In the genomic region with DNA sequence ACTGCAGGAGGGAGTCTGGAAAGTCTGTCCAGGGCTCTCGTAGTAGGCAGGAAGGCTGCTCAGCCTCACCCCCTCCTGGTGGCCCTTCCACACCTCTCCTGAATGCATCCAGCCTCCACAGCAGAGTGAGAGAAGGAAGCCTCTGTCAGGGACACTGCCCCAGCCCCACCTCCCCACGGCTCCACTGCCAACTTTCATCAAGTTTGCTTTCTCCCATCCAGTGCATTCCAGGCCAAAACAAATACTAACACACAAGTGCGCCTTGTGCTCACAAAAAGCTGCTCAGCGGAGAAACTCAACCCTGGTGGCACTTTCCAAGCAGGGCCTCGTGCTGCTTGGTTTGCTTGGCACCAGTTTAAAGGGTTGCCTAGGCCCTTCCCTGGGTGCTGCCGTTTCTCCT, we compare ENCODE assay signal across 9 mouse cellular contexts. TPM values are rescaled to one million over a fixed set of nuclear protein-coding genes. Genes with fewer than 3 reads are reported as not detected.
DNase-seq lines count a peak whose midpoint lies in the region; ATAC-seq lines count a peak whose summit lies in the region.
"Had no signal": no experiment of that assay in that cellular context is flagged by ENCODE, and none has a peak within 500 bp of the region (broad histone marks: within the 10 kb centered on the region; RNA-seq: fewer than 3 reads in every experiment).

No protein-coding gene starts in this region.

- no peaks in the 10 kb centered on the region for H3K36me3 ChIP-seq in forebrain, embryonic 16.5 days (ENCODE audit: control insufficient read depth, insufficient read depth)
- H3K36me3 ChIP-seq in forebrain, embryonic 10.5 days (replicated peaks) = no peaks in the 10 kb centered on the region
- H3K36me3 ChIP-seq in limb, embryonic 12.5 days = no peaks in the 10 kb centered on the region
- no peaks in the 10 kb centered on the region for H3K36me3 ChIP-seq in limb, embryonic 10.5 days
- H3K36me3 ChIP-seq: liver, embryonic 15.5 days had no signal

- no peaks in the 10 kb centered on the region for H3K27me3 ChIP-seq in forebrain, embryonic 16.5 days (replicated peaks; ENCODE audit: control insufficient read depth, insufficient read depth, low read length)
- no peaks in the 10 kb centered on the region for H3K27me3 ChIP-seq in forebrain, embryonic 10.5 days (ENCODE audit: poor library complexity, severe bottlenecking)
- no peaks in the 10 kb centered on the region for H3K27me3 ChIP-seq in limb, embryonic 12.5 days
- H3K27me3 ChIP-seq in limb, embryonic 10.5 days (ENCODE audit: low read depth, poor library complexity, severe bottlenecking) = no peaks in the 10 kb centered on the region
- H3K27me3 ChIP-seq: liver, embryonic 15.5 days had no signal

- no peak overlapping the region for H3K4me3 ChIP-seq in forebrain, embryonic 16.5 days (replicated peaks; ENCODE audit: low read length)
- H3K4me3 ChIP-seq in forebrain, embryonic 10.5 days = no peak overlapping the region
- no peak overlapping the region for H3K4me3 ChIP-seq in limb, embryonic 12.5 days (replicated peaks)
- H3K4me3 ChIP-seq in limb, embryonic 10.5 days = no peak overlapping the region
- H3K4me3 ChIP-seq: liver, embryonic 15.5 days had no signal

- H3K9ac ChIP-seq in forebrain, embryonic 16.5 days (replicated peaks; ENCODE audit: low read depth, low read length) = no peak overlapping the region
- no peak overlapping the region; the same call in 1 of the 2 replicates for H3K9ac ChIP-seq in limb, embryonic 12.5 days (replicated peaks)
- H3K9ac ChIP-seq: liver, embryonic 15.5 days had no signal

- no peak overlapping the region for H3K4me2 ChIP-seq in forebrain, embryonic 16.5 days (ENCODE audit: low read length)
- H3K4me2 ChIP-seq in limb, embryonic 12.5 days = no peak overlapping the region
- H3K4me2 ChIP-seq: liver, embryonic 15.5 days had no signal

- H3K4me1 ChIP-seq in forebrain, embryonic 16.5 days (replicated peaks; ENCODE audit: control insufficient read depth, insufficient read depth, low read length) = no peaks in the 10 kb centered on the region
- H3K4me1 ChIP-seq in forebrain, embryonic 10.5 days = no peaks in the 10 kb centered on the region
- H3K4me1 ChIP-seq in limb, embryonic 12.5 days (replicated peaks) = peaks cover 6% of the 10 kb centered on the region; the same call in 1 of the 2 replicates
- H3K4me1 ChIP-seq in limb, embryonic 10.5 days = no peaks in the 10 kb centered on the region
- H3K4me1 ChIP-seq: liver, embryonic 15.5 days had no signal

- WGBS in forebrain, embryonic 16.5 days = 44% methylated on average over 6 of the region's 6 CpGs
- WGBS in forebrain, embryonic 10.5 days = 84% methylated on average over 6 of the region's 6 CpGs
- WGBS in limb, embryonic 12.5 days = 66% methylated on average over 6 of the region's 6 CpGs
- WGBS in limb, embryonic 10.5 days = 67% methylated on average over 6 of the region's 6 CpGs

- no peak overlapping the region for H3K27ac ChIP-seq in forebrain, embryonic 16.5 days (ENCODE audit: low read length)
- no peak overlapping the region for H3K27ac ChIP-seq in forebrain, embryonic 10.5 days
- H3K27ac ChIP-seq in limb, embryonic 12.5 days = 0 out of 2 replicates have a peak overlapping the region, but pooled peaks have one; percentile 35
- H3K27ac ChIP-seq in limb, embryonic 10.5 days = no peak overlapping the region
- H3K27ac ChIP-seq: liver, embryonic 15.5 days had no signal

- H3K9me3 ChIP-seq in forebrain, embryonic 16.5 days (ENCODE audit: control insufficient read depth, low read length) = no peaks in the 10 kb centered on the region
- H3K9me3 ChIP-seq in forebrain, embryonic 10.5 days = no peaks in the 10 kb centered on the region
- H3K9me3 ChIP-seq in limb, embryonic 12.5 days = no peaks in the 10 kb centered on the region
- H3K9me3 ChIP-seq in limb, embryonic 10.5 days (replicated peaks) = no peaks in the 10 kb centered on the region
- H3K9me3 ChIP-seq: liver, embryonic 15.5 days had no signal

- ATAC-seq in forebrain, embryonic 16.5 days = peak; percentile 71
- peak; percentile 68 for ATAC-seq in limb, embryonic 12.5 days (ENCODE audit: insufficient number of reproducible peaks, insufficient read depth, low FRiP score, low TSS enrichment, low read depth)
- no peak for ATAC-seq in megakaryocyte-erythroid progenitor cell, adult 5-6 weeks (replicated peaks; ENCODE audit: low FRiP score, low TSS enrichment, poor library complexity, severe bottlenecking)

- no peak for DNase-seq in forebrain, embryonic 10.5 days (ENCODE audit: extremely low spot score, low spot score)
- no peak for DNase-seq in limb, embryonic 10.5 days (ENCODE audit: low spot score)
- DNase-seq in layer of hippocampus, adult 8-10 months (ENCODE audit: low spot score in 2 of 2) = peak; percentile 43 to 61
- DNase-seq in lung, postnatal 4 days = peak; percentile 64 to 85
- no peak for DNase-seq in embryo, embryonic 9.5 days (ENCODE audit: extremely low spot score)

RNA-seq across cellular contexts. Expression of a gene that starts 15.0 kb away (rescaled TPM):
- polyA plus RNA-seq in forebrain, embryonic 16.5 days (2015; fragmentation: Nextera tagmentation; extraction: Ambion mirVana) = 4.7 and 5.0 TPM in 2 replicates
- polyA plus RNA-seq in forebrain, embryonic 10.5 days (2016; fragmentation: Nextera tagmentation; extraction: Ambion mirVana) = 0.23 and 0.51 TPM in 2 replicates
- polyA plus RNA-seq in limb, embryonic 12.5 days (2016; fragmentation: Nextera tagmentation; extraction: Ambion mirVana) = 3.5 and 4.8 TPM in 2 replicates
- 0.26 and 0.95 TPM in 2 replicates for polyA plus RNA-seq in limb, embryonic 10.5 days (2016; fragmentation: Nextera tagmentation; extraction: Ambion mirVana)
- total RNA-seq in layer of hippocampus, adult 8-10 months (2022) = 10 to 100 TPM; 10.4 to 12.5 (median 10.9) TPM
- not detected in 2 replicates for total RNA-seq in megakaryocyte-erythroid progenitor cell, adult 5-6 weeks (2014; fragmentation: Nextera tagmentation)
- total RNA-seq in megakaryocyte-erythroid progenitor cell, adult 5-6 weeks (2017) = not detected in 2 replicates

Comparison
In these comparisons a context has a peak if more than half of its experiments do, and no peak if none do; other contexts are left out.
1. DNase-seq: peak in layer of hippocampus, adult 8-10 months (2 of 2) and lung, postnatal 4 days (2 of 2); none in forebrain, embryonic 10.5 days (single experiment), limb, embryonic 10.5 days (single experiment) and embryo, embryonic 9.5 days (single experiment).